ENCODE assay signal across 8 mouse cellular contexts in genomic region chr6:67170674-67170946, GRCm38 (mm10).
DNase-seq lines count a peak whose midpoint lies in the region; ATAC-seq and TF ChIP-seq lines count a peak whose summit lies in the region.

No protein-coding gene starts in this region.

- H3K9ac ChIP-seq in heart, embryonic 15.5 days: no peak overlapping the region
- no peak overlapping the region for H3K9ac ChIP-seq in midbrain, embryonic 16.5 days (ENCODE audit: low read depth, low read length)
- H3K9ac ChIP-seq in midbrain, embryonic 15.5 days: no peak overlapping the region
- H3K9ac ChIP-seq in limb, embryonic 11.5 days (ENCODE audit: low read length): no peak overlapping the region
- 0 out of 2 replicates have a peak overlapping the region, but pooled peaks have one; percentile 1 for H3K9ac ChIP-seq in stomach, postnatal 0 days (ENCODE audit: low read length)

- no peak for TF ChIP-seq EP300 in stomach, postnatal 0 days (optimal IDR thresholded peaks at IDR 0.05)

- H3K9me3 ChIP-seq in heart, embryonic 15.5 days (replicated peaks): no peaks in the 10 kb centered on the region
- H3K9me3 ChIP-seq in midbrain, embryonic 16.5 days (replicated peaks; ENCODE audit: control insufficient read depth, low read length, poor library complexity, severe bottlenecking): no peaks in the 10 kb centered on the region
- no peaks in the 10 kb centered on the region for H3K9me3 ChIP-seq in midbrain, embryonic 15.5 days
- H3K9me3 ChIP-seq in limb, embryonic 11.5 days (ENCODE audit: control insufficient read depth, low read length): no peaks in the 10 kb centered on the region
- no peaks in the 10 kb centered on the region for H3K9me3 ChIP-seq in stomach, postnatal 0 days (ENCODE audit: control insufficient read depth, low read length)

- 0 out of 2 replicates have a peak, but pooled peaks cover 3% of the 10 kb centered on the region for H3K4me1 ChIP-seq in heart, embryonic 15.5 days (replicated peaks)
- H3K4me1 ChIP-seq in midbrain, embryonic 16.5 days (ENCODE audit: control insufficient read depth, insufficient read depth, low read length): no peaks in the 10 kb centered on the region
- no peaks in the 10 kb centered on the region for H3K4me1 ChIP-seq in midbrain, embryonic 15.5 days
- no peaks in the 10 kb centered on the region for H3K4me1 ChIP-seq in limb, embryonic 11.5 days (ENCODE audit: control insufficient read depth, insufficient read depth, low read length)
- H3K4me1 ChIP-seq in stomach, postnatal 0 days (replicated peaks; ENCODE audit: control insufficient read depth, insufficient read depth): no peaks in the 10 kb centered on the region

- peak overlapping the region; percentile 14; the same call in 1 of the 2 replicates for H3K4me3 ChIP-seq in heart, embryonic 15.5 days
- no peak overlapping the region for H3K4me3 ChIP-seq in midbrain, embryonic 16.5 days (ENCODE audit: low read depth, low read length)
- H3K4me3 ChIP-seq in midbrain, embryonic 15.5 days: no peak overlapping the region
- no peak overlapping the region for H3K4me3 ChIP-seq in limb, embryonic 11.5 days (ENCODE audit: low read depth, low read length)
- H3K4me3 ChIP-seq in stomach, postnatal 0 days (ENCODE audit: low read depth, low read length): peak overlapping the region; percentile 17; the same call in 1 of the 2 replicates

- no peaks in the 10 kb centered on the region for H3K27me3 ChIP-seq in heart, embryonic 15.5 days
- no peaks in the 10 kb centered on the region for H3K27me3 ChIP-seq in midbrain, embryonic 16.5 days (ENCODE audit: control insufficient read depth, insufficient read depth, low read depth, low read length)
- H3K27me3 ChIP-seq in midbrain, embryonic 15.5 days (replicated peaks): no peaks in the 10 kb centered on the region
- no peaks in the 10 kb centered on the region for H3K27me3 ChIP-seq in limb, embryonic 11.5 days (ENCODE audit: control insufficient read depth, insufficient read depth, low read length)
- no peaks in the 10 kb centered on the region for H3K27me3 ChIP-seq in stomach, postnatal 0 days (ENCODE audit: control insufficient read depth, insufficient read depth, low read length)

- H3K4me2 ChIP-seq in heart, embryonic 15.5 days: peak overlapping the region; percentile 40
- no peak overlapping the region; the same call in 1 of the 2 replicates for H3K4me2 ChIP-seq in midbrain, embryonic 16.5 days (ENCODE audit: low read length)
- H3K4me2 ChIP-seq in midbrain, embryonic 15.5 days: no peak overlapping the region
- H3K4me2 ChIP-seq in limb, embryonic 11.5 days (ENCODE audit: low read depth, severe bottlenecking): peak overlapping the region; percentile 13; the same call in 1 of the 2 replicates
- peak overlapping the region; percentile 40 for H3K4me2 ChIP-seq in stomach, postnatal 0 days (replicated peaks; ENCODE audit: low read depth)

- H3K36me3 ChIP-seq in heart, embryonic 15.5 days: no peaks in the 10 kb centered on the region
- H3K36me3 ChIP-seq in midbrain, embryonic 16.5 days (ENCODE audit: control insufficient read depth, insufficient read depth, low read length): no peaks in the 10 kb centered on the region
- no peaks in the 10 kb centered on the region for H3K36me3 ChIP-seq in midbrain, embryonic 15.5 days (replicated peaks)
- H3K36me3 ChIP-seq in limb, embryonic 11.5 days (ENCODE audit: control insufficient read depth, insufficient read depth, low read length): no peaks in the 10 kb centered on the region
- H3K36me3 ChIP-seq in stomach, postnatal 0 days (ENCODE audit: control insufficient read depth, insufficient read depth, low read length): no peaks in the 10 kb centered on the region

- peak overlapping the region; percentile 26; the same call in 1 of the 2 replicates for H3K27ac ChIP-seq in heart, embryonic 15.5 days
- no peak overlapping the region for H3K27ac ChIP-seq in midbrain, embryonic 16.5 days (ENCODE audit: low read length)
- no peak overlapping the region for H3K27ac ChIP-seq in midbrain, embryonic 15.5 days
- H3K27ac ChIP-seq in limb, embryonic 11.5 days (replicated peaks; ENCODE audit: low read depth, low read length): peak overlapping the region; percentile 38
- H3K27ac ChIP-seq in stomach, postnatal 0 days (replicated peaks): peak overlapping the region; percentile 45

- TF ChIP-seq CTCF in stomach, postnatal 0 days (IDR thresholded peaks at IDR 0.05; ENCODE audit: low read depth): no peak

- ATAC-seq in heart, embryonic 15.5 days (replicated peaks; ENCODE audit: insufficient number of reproducible peaks, insufficient read depth, low FRiP score, low read depth): no peak
- peak; percentile 16; the same call in 1 of the 2 replicates for ATAC-seq in midbrain, embryonic 16.5 days
- no peak for ATAC-seq in midbrain, embryonic 15.5 days (replicated peaks)
- ATAC-seq in limb, embryonic 11.5 days (ENCODE audit: insufficient number of reproducible peaks, low FRiP score, low TSS enrichment, low read depth): peak; percentile 65; the same call in 1 of the 2 replicates
- no peak for ATAC-seq in stomach, postnatal 0 days (ENCODE audit: low FRiP score, low TSS enrichment)

- DNase-seq in heart, postnatal 4 days: no peak
- no peak for DNase-seq in limb, embryonic 11.5 days (ENCODE audit: low spot score)
- DNase-seq in stomach, postnatal 0 days (ENCODE audit: low spot score): no peak
- DNase-seq in adrenal gland, adult 2 months: no peak
- no peak for DNase-seq in urinary bladder, adult 2 months (ENCODE audit: low spot score)

- 88% methylated on average over 5 of the region's 5 CpGs for WGBS in heart, embryonic 15.5 days
- WGBS in midbrain, embryonic 16.5 days: 92% methylated on average over 5 of the region's 5 CpGs
- 85% methylated on average over 5 of the region's 5 CpGs for WGBS in midbrain, embryonic 15.5 days
- 86% methylated on average over 5 of the region's 5 CpGs for WGBS in limb, embryonic 11.5 days
- WGBS in stomach, postnatal 0 days: 82% methylated on average over 5 of the region's 5 CpGs

Comparison
In these comparisons a context has a peak if more than half of its experiments do, and no peak if none do; other contexts are left out.
1. ATAC-seq: peak in midbrain, embryonic 16.5 days (single experiment) and limb, embryonic 11.5 days (single experiment); none in heart, embryonic 15.5 days (single experiment), midbrain, embryonic 15.5 days (single experiment) and stomach, postnatal 0 days (single experiment).
2. H3K27ac ChIP-seq: peak in heart, embryonic 15.5 days (single experiment), limb, embryonic 11.5 days (single experiment) and stomach, postnatal 0 days (single experiment); none in midbrain, embryonic 16.5 days (single experiment) and midbrain, embryonic 15.5 days (single experiment).
3. H3K4me2 ChIP-seq: peak in heart, embryonic 15.5 days (single experiment), limb, embryonic 11.5 days (single experiment) and stomach, postnatal 0 days (single experiment); none in midbrain, embryonic 16.5 days (single experiment) and midbrain, embryonic 15.5 days (single experiment).
4. H3K4me3 ChIP-seq: peak in heart, embryonic 15.5 days (single experiment) and stomach, postnatal 0 days (single experiment); none in midbrain, embryonic 16.5 days (single experiment), midbrain, embryonic 15.5 days (single experiment) and limb, embryonic 11.5 days (single experiment).